8 mouse cellular contexts compared by ENCODE assay signal in genomic region chr1:193702707-193703419, GRCm38 (mm10).
A peak's percentile ranks its signal among the peaks of the same experiment; 100 is the strongest.
DNase-seq lines count a peak whose midpoint lies in the region; ATAC-seq and TF ChIP-seq lines count a peak whose summit lies in the region.

No protein-coding gene starts in this region.

- no peak overlapping the region for H3K27ac ChIP-seq in intestine, embryonic 14.5 days (ENCODE audit: low read depth)
- H3K27ac ChIP-seq in limb, embryonic 13.5 days = no peak overlapping the region
- H3K27ac ChIP-seq in midbrain, postnatal 0 days (ENCODE audit: low read depth, low read length) = no peak overlapping the region

- H3K4me3 ChIP-seq in intestine, embryonic 14.5 days (ENCODE audit: low read depth, low read length) = no peak overlapping the region
- no peak overlapping the region for H3K4me3 ChIP-seq in limb, embryonic 13.5 days
- H3K4me3 ChIP-seq in midbrain, postnatal 0 days (ENCODE audit: low read depth, low read length) = peak overlapping the region; percentile 13; the same call in 1 of the 2 replicates

- ATAC-seq in intestine, embryonic 14.5 days (replicated peaks; ENCODE audit: low FRiP score, low TSS enrichment, low read depth) = no peak
- no peak for ATAC-seq in limb, embryonic 13.5 days (ENCODE audit: low FRiP score, low read depth)
- no peak for ATAC-seq in midbrain, postnatal 0 days (ENCODE audit: low FRiP score)

- H3K27me3 ChIP-seq in intestine, embryonic 14.5 days (replicated peaks; ENCODE audit: control insufficient read depth, insufficient read depth, low read length) = no peaks in the 10 kb centered on the region
- no peaks in the 10 kb centered on the region; the same call in 1 of the 2 replicates for H3K27me3 ChIP-seq in limb, embryonic 13.5 days
- no peaks in the 10 kb centered on the region; the same call in none of the 2 replicates for H3K27me3 ChIP-seq in midbrain, postnatal 0 days (ENCODE audit: insufficient read depth, low read length)

- TF ChIP-seq CTCF in midbrain, postnatal 0 days (IDR thresholded peaks at IDR 0.05) = peak; percentile 93

- H3K36me3 ChIP-seq in intestine, embryonic 14.5 days (ENCODE audit: control insufficient read depth, insufficient read depth, low read length) = no peaks in the 10 kb centered on the region
- no peaks in the 10 kb centered on the region for H3K36me3 ChIP-seq in limb, embryonic 13.5 days
- H3K36me3 ChIP-seq in midbrain, postnatal 0 days (ENCODE audit: insufficient read depth, low read length) = no peaks in the 10 kb centered on the region

- H3K9ac ChIP-seq in intestine, embryonic 14.5 days (ENCODE audit: low read length) = no peak overlapping the region
- no peak overlapping the region for H3K9ac ChIP-seq in limb, embryonic 13.5 days
- H3K9ac ChIP-seq in midbrain, postnatal 0 days (replicated peaks; ENCODE audit: low read length, poor library complexity, severe bottlenecking) = no peak overlapping the region

- DNase-seq in 3T3-L1 (ENCODE audit: low read depth, low spot score) = peak; percentile 63
- peak; percentile 25 for DNase-seq in Muller cell, postnatal 12 days (ENCODE audit: inconsistent ontology term)
- peak; percentile 70 to 72 for DNase-seq in cerebellum, postnatal 10 days
- peak; percentile 25 to 50 for DNase-seq in frontal cortex, postnatal 25 days (ENCODE audit: low spot score in 2 of 2)
- peak; percentile 77 for DNase-seq in intestine, embryonic 14.5 days (ENCODE audit: low spot score)
- DNase-seq in midbrain, postnatal 0 days (ENCODE audit: low spot score) = peak; percentile 54
- DNase-seq in testis, postnatal 10 days (ENCODE audit: low spot score) = peak; percentile 52

- peak overlapping the region; percentile 30; the same call in 1 of the 2 replicates for H3K4me2 ChIP-seq in intestine, embryonic 14.5 days (ENCODE audit: low read length)
- H3K4me2 ChIP-seq in limb, embryonic 13.5 days (replicated peaks) = peak overlapping the region; percentile 49
- peak overlapping the region; percentile 47 for H3K4me2 ChIP-seq in midbrain, postnatal 0 days (ENCODE audit: low read depth, low read length, poor library complexity, severe bottlenecking)

- 34% methylated on average over 15 of the region's 15 CpGs for WGBS in intestine, embryonic 14.5 days
- 32% methylated on average over 15 of the region's 15 CpGs for WGBS in limb, embryonic 13.5 days
- WGBS in midbrain, postnatal 0 days = 10% methylated on average over 15 of the region's 15 CpGs

- peaks cover 3% of the 10 kb centered on the region; the same call in 1 of the 2 replicates for H3K4me1 ChIP-seq in intestine, embryonic 14.5 days (replicated peaks; ENCODE audit: control insufficient read depth, insufficient read depth, low read length)
- H3K4me1 ChIP-seq in limb, embryonic 13.5 days = peaks cover 4% of the 10 kb centered on the region; the same call in 1 of the 2 replicates
- no peaks in the 10 kb centered on the region for H3K4me1 ChIP-seq in midbrain, postnatal 0 days (ENCODE audit: insufficient read depth, low read length)

- no peaks in the 10 kb centered on the region for H3K9me3 ChIP-seq in intestine, embryonic 14.5 days (ENCODE audit: control insufficient read depth, low read length)
- no peaks in the 10 kb centered on the region for H3K9me3 ChIP-seq in limb, embryonic 13.5 days
- H3K9me3 ChIP-seq in midbrain, postnatal 0 days (ENCODE audit: low read length) = no peaks in the 10 kb centered on the region

Comparison
In these comparisons a context has a peak if more than half of its experiments do, and no peak if none do; other contexts are left out.
1. DNase-seq: peak in every context shown above with its lines; median percentile 77 in intestine, embryonic 14.5 days; 71 in cerebellum, postnatal 10 days; 63 in 3T3-L1; 54 in midbrain, postnatal 0 days; 52 in testis, postnatal 10 days; 38 in frontal cortex, postnatal 25 days; 25 in Muller cell, postnatal 12 days.